8 mouse cellular contexts compared by ENCODE assay signal in the genomic region with DNA sequence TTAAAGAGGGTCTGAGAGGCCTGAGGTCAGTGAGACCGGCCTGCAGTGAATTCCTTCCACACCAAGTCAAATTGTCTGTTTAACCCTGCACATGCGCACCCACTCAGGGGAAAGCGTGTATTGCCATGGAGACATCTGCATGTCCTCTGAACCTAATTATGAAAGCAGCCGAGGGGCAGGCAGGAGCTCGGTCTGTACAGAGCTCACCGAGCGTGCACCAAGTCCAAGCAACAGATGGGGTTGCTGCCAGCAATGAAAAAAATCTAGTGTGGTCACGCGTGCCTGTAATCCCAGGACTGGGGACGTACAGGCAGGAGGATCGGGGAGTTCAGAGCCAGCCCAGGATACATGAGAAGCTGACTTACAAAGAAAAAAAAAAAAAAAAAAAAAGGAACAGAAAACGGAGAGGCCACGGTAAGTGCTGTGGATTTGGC. TPM values are rescaled to one million over a fixed set of nuclear protein-coding genes. Genes with fewer than 3 reads are reported as not detected.
DNase-seq lines count a peak whose midpoint lies in the region; ATAC-seq and TF ChIP-seq lines count a peak whose summit lies in the region.

No protein-coding gene starts in this region.

- DNase-seq in lung, postnatal 10 days: peak; percentile 37
- DNase-seq in lung, adult 18-20 months: no peak
- DNase-seq in fibroblast of lung, adult 2 months (ENCODE audit: low read depth): peak; percentile 26
- DNase-seq in hindbrain, embryonic 14.5 days (ENCODE audit: low spot score): peak; percentile 54
- peak in 1 of 2 experiments; percentile 24 for DNase-seq in left cerebral cortex, adult 2 months (ENCODE audit: extremely low spot score in 1 of 2, low spot score in 2 of 2)
- DNase-seq in spleen, adult 12 weeks (ENCODE audit: low spot score): no peak
- no peak for DNase-seq in thymus, postnatal 36 days

- no peaks in the 10 kb centered on the region for H3K27me3 ChIP-seq in hindbrain, embryonic 14.5 days (ENCODE audit: control insufficient read depth, insufficient read depth, low read length)
- H3K27me3 ChIP-seq in midbrain, embryonic 16.5 days (ENCODE audit: control insufficient read depth, insufficient read depth, low read depth, low read length): no peaks in the 10 kb centered on the region

- no peak for TF ChIP-seq CTCF in left cerebral cortex, adult 2 months (IDR thresholded peaks at IDR 0.05)

- peak; percentile 78 for ATAC-seq in hindbrain, embryonic 14.5 days (ENCODE audit: low FRiP score)
- peak; percentile 90 for ATAC-seq in midbrain, embryonic 16.5 days

- peaks cover 7% of the 10 kb centered on the region; the same call in 1 of the 2 replicates for H3K4me1 ChIP-seq in hindbrain, embryonic 14.5 days (replicated peaks; ENCODE audit: control insufficient read depth, insufficient read depth, low read length)
- H3K4me1 ChIP-seq in midbrain, embryonic 16.5 days (ENCODE audit: control insufficient read depth, insufficient read depth, low read length): peaks cover 15% of the 10 kb centered on the region

- WGBS in hindbrain, embryonic 14.5 days: 5% methylated on average over 13 of the region's 13 CpGs
- WGBS in midbrain, embryonic 16.5 days: 3% methylated on average over 13 of the region's 13 CpGs

- peak overlapping the region; percentile 53 for H3K4me2 ChIP-seq in hindbrain, embryonic 14.5 days (replicated peaks)
- peak overlapping the region; percentile 70 for H3K4me2 ChIP-seq in midbrain, embryonic 16.5 days (ENCODE audit: low read length)

- peak overlapping the region; percentile 47 for H3K9ac ChIP-seq in hindbrain, embryonic 14.5 days
- H3K9ac ChIP-seq in midbrain, embryonic 16.5 days (ENCODE audit: low read depth, low read length): peak overlapping the region; percentile 55

- intact Hi-C loops in left cerebral cortex, adult 2 months (cut with DNase I): loop anchor here (1.0 to 10.0 kb wide), 3 partner anchors 18 to 438 kb away; no protein-coding TSS in a partner anchor

- H3K4me3 ChIP-seq in hindbrain, embryonic 14.5 days (replicated peaks; ENCODE audit: low read length): peak overlapping the region; percentile 28
- peak overlapping the region; percentile 35 for H3K4me3 ChIP-seq in left cerebral cortex, adult 2 months
- H3K4me3 ChIP-seq in midbrain, embryonic 16.5 days (ENCODE audit: low read depth, low read length): peak overlapping the region; percentile 36

- peaks cover 16% of the 10 kb centered on the region for H3K36me3 ChIP-seq in hindbrain, embryonic 14.5 days (replicated peaks; ENCODE audit: control insufficient read depth, insufficient read depth)
- H3K36me3 ChIP-seq in midbrain, embryonic 16.5 days (ENCODE audit: control insufficient read depth, insufficient read depth, low read length): 0 out of 2 replicates have a peak, but pooled peaks cover 2% of the 10 kb centered on the region

- H3K27ac ChIP-seq in hindbrain, embryonic 14.5 days: peak overlapping the region; percentile 76
- H3K27ac ChIP-seq in left cerebral cortex, adult 2 months: peak overlapping the region; percentile 70
- H3K27ac ChIP-seq in midbrain, embryonic 16.5 days (ENCODE audit: low read length): peak overlapping the region; percentile 82

- H3K9me3 ChIP-seq in hindbrain, embryonic 14.5 days (ENCODE audit: control insufficient read depth, low read length): no peaks in the 10 kb centered on the region
- H3K9me3 ChIP-seq in midbrain, embryonic 16.5 days (replicated peaks; ENCODE audit: control insufficient read depth, low read length, poor library complexity, severe bottlenecking): no peaks in the 10 kb centered on the region

RNA-seq across cellular contexts. Expression of a gene that starts 32.7 kb away (rescaled TPM):
- 3.2 and 3.3 TPM in 2 replicates for polyA plus RNA-seq in hindbrain, embryonic 14.5 days (2014; fragmentation: Nextera tagmentation; extraction: Ambion mirVana)
- total RNA-seq in left cerebral cortex, adult 2 months (2021): 10 to 100 TPM; 38.4 to 39.3 TPM
- polyA plus RNA-seq in midbrain, embryonic 16.5 days (2015; fragmentation: Nextera tagmentation; extraction: Ambion mirVana): 4.3 and 4.8 TPM in 2 replicates

RNA-seq across cellular contexts. Expression of a gene that starts 35.7 kb away (rescaled TPM):
- polyA plus RNA-seq in hindbrain, embryonic 14.5 days (2014; fragmentation: Nextera tagmentation; extraction: Ambion mirVana): 34.0 and 37.1 TPM in 2 replicates
- total RNA-seq in left cerebral cortex, adult 2 months (2021): 10 to 100 TPM; 22.2 to 26.9 TPM
- polyA plus RNA-seq in midbrain, embryonic 16.5 days (2015; fragmentation: Nextera tagmentation; extraction: Ambion mirVana): 44.7 and 46.8 TPM in 2 replicates

RNA-seq across cellular contexts. Expression of a gene that starts 57.5 kb away (rescaled TPM):
- polyA plus RNA-seq in hindbrain, embryonic 14.5 days (2014; fragmentation: Nextera tagmentation; extraction: Ambion mirVana): 18.5 and 19.0 TPM in 2 replicates
- total RNA-seq in left cerebral cortex, adult 2 months (2021): 10 to 100 TPM; 36.8 to 42.3 TPM
- 20.7 and 22.6 TPM in 2 replicates for polyA plus RNA-seq in midbrain, embryonic 16.5 days (2015; fragmentation: Nextera tagmentation; extraction: Ambion mirVana)

Comparison
In these comparisons a context has a peak if more than half of its experiments do, and no peak if none do; other contexts are left out.
1. DNase-seq: peak in lung, postnatal 10 days (single experiment), fibroblast of lung, adult 2 months (single experiment) and hindbrain, embryonic 14.5 days (single experiment); none in lung, adult 18-20 months (0 of 2), spleen, adult 12 weeks (single experiment) and thymus, postnatal 36 days (0 of 2).
2. Peak in every context shown above with its lines, with median percentiles within 50 percentile points of each other: H3K27ac ChIP-seq and H3K4me3 ChIP-seq.